Mouse (Mus musculus) monocyte, adult 2 months (primary cell): ENCODE measurements around the gene D130043K22Rik.
A peak's percentile ranks its signal among the peaks of the same experiment; 100 is the strongest.

Experiments
- DNase-seq, 2 experiments: peaks; one replicate each; pipeline ENCODE4 v3.0.0; 2022; ENCODE audit warnings: low spot score in 2 of 2, low read depth in 1 of 2

The D130043K22Rik gene

GRCm38 (mm10) chr13:24844983-24845955 lies at the start of gene D130043K22Rik:
Gene D130043K22Rik, plus strand, starts transcription at chr13:24845135.
- no peak for DNase-seq

GRCm38 (mm10) chr13:24798686-24799085 lies 46.2 kb upstream of the D130043K22Rik start:
- no peak for DNase-seq

- DNase-seq, result no peak
Observed at GRCm38 (mm10) chr13:24799378-24799777, 45.6 kb upstream of the D130043K22Rik start.

GRCm38 (mm10) chr13:24799925-24800673 lies 44.8 kb upstream of the D130043K22Rik start:
- peak; percentile 10 to 25 for DNase-seq

GRCm38 (mm10) chr13:24800674-24801307 lies 44.1 kb upstream of the D130043K22Rik start:
- DNase-seq, result peak; percentile 93 to 98

- peak in 1 of 2 experiments; percentile 49 for DNase-seq
Observed at GRCm38 (mm10) chr13:24801308-24801921, 43.5 kb upstream of the D130043K22Rik start, which contains the start of gene BC005537. Gene BC005537, plus strand, starts transcription at chr13:24801657.

- peak; percentile 10 to 59 for DNase-seq
Observed at GRCm38 (mm10) chr13:24802131-24802691, 42.7 kb upstream of the D130043K22Rik start.

GRCm38 (mm10) chr13:24803196-24803595 lies 41.7 kb upstream of the D130043K22Rik start:
- no peak for DNase-seq

GRCm38 (mm10) chr13:24806079-24806478 lies 38.9 kb upstream of the D130043K22Rik start:
- no peak for DNase-seq

- DNase-seq, result no peak
Observed at GRCm38 (mm10) chr13:24812521-24812920, 32.4 kb upstream of the D130043K22Rik start.

- DNase-seq, result no peak
Observed at GRCm38 (mm10) chr13:24814616-24815015, 30.3 kb upstream of the D130043K22Rik start.

GRCm38 (mm10) chr13:24816125-24817092 lies 28.5 kb upstream of the D130043K22Rik start:
- no peak for DNase-seq

- no peak for DNase-seq
Observed at GRCm38 (mm10) chr13:24819931-24820330, 25.0 kb upstream of the D130043K22Rik start.

GRCm38 (mm10) chr13:24822663-24823343 lies 22.1 kb upstream of the D130043K22Rik start:
- DNase-seq, result no peak

- DNase-seq, result no peak
Observed at GRCm38 (mm10) chr13:24824647-24825046, 20.3 kb upstream of the D130043K22Rik start.

- no peak for DNase-seq
Observed at GRCm38 (mm10) chr13:24825587-24825986, 19.3 kb upstream of the D130043K22Rik start.

GRCm38 (mm10) chr13:24826116-24826515 lies 18.8 kb upstream of the D130043K22Rik start:
- DNase-seq, result no peak

GRCm38 (mm10) chr13:24830756-24831352 lies 14.1 kb upstream of the D130043K22Rik start:
- DNase-seq, result no peak
